Mouse (Mus musculus) liver, adult 2 months (tissue): Measurements from ENCODE around the gene Ivl. TPM values are rescaled to one million over a fixed set of nuclear protein-coding genes. Genes with fewer than 3 reads are reported as not detected.

Source experiments
- DNase-seq: peaks from one replicate; pipeline ENCODE4 v3.0.0-alpha.2; 2011; ENCODE audit warnings: low read depth, low spot score; ENCODE audit errors: extremely low read depth
- H3K27ac ChIP-seq: fragments of 200-500 bp; replicated peaks from 2 replicates; pipeline ENCODE4 v1.5.1; 2012; ENCODE audit warnings: low read depth, mild to moderate bottlenecking, control low read depth, inconsistent platforms, low read length; ENCODE audit not compliant: insufficient read depth
- H3K27me3 ChIP-seq: fragments of 200-500 bp; 2 replicates; pipeline ENCODE4 v1.6.1; 2012; ENCODE audit warnings: mild to moderate bottlenecking, moderate library complexity, low read length, inconsistent platforms; ENCODE audit not compliant: control insufficient read depth, insufficient read depth
- H3K36me3 ChIP-seq: fragments of 200-500 bp; 2 replicates; pipeline ENCODE4 v1.6.1; 2012; ENCODE audit warnings: low read length, inconsistent platforms; ENCODE audit not compliant: control insufficient read depth, insufficient read depth
- H3K4me1 ChIP-seq: fragments of 200-500 bp; 2 replicates; pipeline ENCODE4 v1.6.1; 2011; ENCODE audit warnings: low read length; ENCODE audit not compliant: control insufficient read depth, insufficient read depth
- H3K4me3 ChIP-seq: fragments of 200-500 bp; 2 replicates; pipeline ENCODE4 v1.5.1; 2011; ENCODE audit warnings: low read depth, mild to moderate bottlenecking, control low read depth, low read length, moderate library complexity; ENCODE audit not compliant: insufficient read depth
- H3K79me2 ChIP-seq: fragments of 200-500 bp; 2 replicates; pipeline ENCODE4 v1.6.1; 2012; ENCODE audit warnings: inconsistent platforms, mild to moderate bottlenecking, low read length, moderate library complexity; ENCODE audit not compliant: control insufficient read depth, insufficient read depth
- H3K9ac ChIP-seq: fragments of 200-500 bp; 2 replicates; pipeline ENCODE4 v1.6.1; 2012; ENCODE audit warnings: low read depth, mild to moderate bottlenecking, control low read depth, inconsistent platforms, low read length
- CTCF ChIP-seq: fragments of 200-500 bp; IDR thresholded peaks from 2 replicates; pipeline ENCODE4 v1.5.1; 2011; ENCODE audit warnings: low read depth, low read length, control low read depth
- POLR2A ChIP-seq: fragments of 200-500 bp; IDR thresholded peaks from 2 replicates; pipeline ENCODE4 v1.6.1; 2011; ENCODE audit warnings: low read length, control low read depth; ENCODE audit not compliant: insufficient read depth; ENCODE audit errors: extremely low read depth
- WGBS: fragments of 180-500 bp; shearing (Covaris S2); methylation state at CpG from one replicate; pipeline ENCODE4 v1.1.7; 2018; 5-methylcytosine and 5-hydroxymethylcytosine counted together
- polyA plus RNA-seq: library from polyadenylated mRNA; depleted of rRNA; stranded (reverse); fragments of >200 nt; gene quantifications from 2 replicates; pipeline ENCODE4 v1.2.3, GENCODE M21; 2012; rRNA removed
- total RNA-seq: library from RNA; depleted of rRNA; stranded (reverse); fragments of >200 nt; gene quantifications from 2 replicates; pipeline ENCODE4 v1.2.3, GENCODE M21; 2014; rRNA removed

Gene Ivl
- total RNA-seq = not detected in 2 replicates
- polyA plus RNA-seq = not detected in 2 replicates

GRCm38 (mm10) chr3:92573449-92574041 is at the start of gene Ivl:
TSS of gene Ivl (minus strand) at chr3:92573735.
- no peak for DNase-seq
- H3K4me1 ChIP-seq = peaks cover 2% of the 10 kb centered on the region
- TF ChIP-seq CTCF = no peak
- TF ChIP-seq POLR2A = no peak
- H3K27me3 ChIP-seq = no peaks in the 10 kb centered on the region
- no peak within 1 kb of the TSS for H3K9ac ChIP-seq
- 90% methylated on average over 1 of the region's 1 CpGs for WGBS
- H3K4me3 ChIP-seq = no peak within 1 kb of the TSS
- no peaks in the 10 kb centered on the region for H3K36me3 ChIP-seq
- H3K27ac ChIP-seq = no peak within 1 kb of the TSS
- no peaks in the 10 kb centered on the region for H3K79me2 ChIP-seq

- Histone ChIP-seq H3K79me2 (no peaks in the 10 kb centered on the region), H3K36me3 (no peaks in the 10 kb centered on the region), H3K9ac (no peak within 1 kb of the TSS), H3K27me3 (no peaks in the 10 kb centered on the region), H3K4me3 (no peak within 1 kb of the TSS), H3K4me1 (no peaks in the 10 kb centered on the region), H3K27ac (no peak within 1 kb of the TSS)
- DNase-seq = no peak
- no peak for TF ChIP-seq POLR2A
- TF ChIP-seq CTCF = no peak
- 28% methylated on average over 2 of the region's 2 CpGs for WGBS
These were observed 48.0 kb upstream of the Ivl start, which contains the start of gene Lce6a for GRCm38 (mm10) chr3:92621560-92621959. TSS of gene Lce6a (minus strand) at chr3:92621660.

GRCm38 (mm10) chr3:92609804-92610203 is 36.3 kb upstream of the Ivl start:
- no peaks in the 10 kb centered on the region for H3K27me3 ChIP-seq
- H3K36me3 ChIP-seq = no peaks in the 10 kb centered on the region
- DNase-seq = no peak
- TF ChIP-seq CTCF (no peak), POLR2A (no peak)
- no peaks in the 10 kb centered on the region for H3K4me1 ChIP-seq
- no peak overlapping the region for H3K27ac ChIP-seq
- no peak overlapping the region for H3K4me3 ChIP-seq
- no peak overlapping the region for H3K9ac ChIP-seq
- no peaks in the 10 kb centered on the region for H3K79me2 ChIP-seq
- WGBS = 55% methylated on average over 1 of the region's 1 CpGs

GRCm38 (mm10) chr3:92607392-92607791 is 33.9 kb upstream of the Ivl start, which contains the start of gene 2210017I01Rik:
TSS of gene 2210017I01Rik (minus strand) at chr3:92607492.
- H3K9ac ChIP-seq = no peak within 1 kb of the TSS
- H3K36me3 ChIP-seq = no peaks in the 10 kb centered on the region
- TF ChIP-seq CTCF (no peak), POLR2A (no peak)
- H3K4me3 ChIP-seq = no peak within 1 kb of the TSS
- H3K4me1 ChIP-seq = no peaks in the 10 kb centered on the region
- DNase-seq = no peak
- no peaks in the 10 kb centered on the region for H3K27me3 ChIP-seq
- H3K79me2 ChIP-seq = no peaks in the 10 kb centered on the region
- H3K27ac ChIP-seq = no peak within 1 kb of the TSS

- Histone ChIP-seq H3K4me3 (no peak overlapping the region), H3K27me3 (no peaks in the 10 kb centered on the region), H3K9ac (no peak overlapping the region), H3K36me3 (no peaks in the 10 kb centered on the region), H3K27ac (no peak overlapping the region), H3K4me1 (no peaks in the 10 kb centered on the region), H3K79me2 (no peaks in the 10 kb centered on the region)
- 33% methylated on average over 1 of the region's 1 CpGs for WGBS
- peak; percentile 45 for DNase-seq
- no peak for TF ChIP-seq POLR2A
- peak; percentile 34; the same call in 1 of the 2 replicates for TF ChIP-seq CTCF
These were observed 28.6 kb upstream of the Ivl start for GRCm38 (mm10) chr3:92602169-92602568.

GRCm38 (mm10) chr3:92600456-92600855 is 26.9 kb upstream of the Ivl start:
- Histone ChIP-seq H3K9ac (no peak overlapping the region), H3K36me3 (no peaks in the 10 kb centered on the region), H3K4me3 (no peak overlapping the region), H3K79me2 (no peaks in the 10 kb centered on the region), H3K4me1 (no peaks in the 10 kb centered on the region), H3K27me3 (no peaks in the 10 kb centered on the region), H3K27ac (no peak overlapping the region)
- TF ChIP-seq POLR2A (no peak), CTCF (no peak)
- no peak for DNase-seq
- 53% methylated on average over 1 of the region's 1 CpGs for WGBS
